Mouse (Mus musculus): Measurements from ENCODE around the gene Clpp.

Gene Clpp

GRCm38 (mm10) chr17:57030931-57031660 is 41.0 kb downstream of the Clpp start, which contains the start of gene Khsrp:
Gene Khsrp, minus strand, starts transcription at chr17:57031522.
- DNase-seq (ENCODE audit: extremely low spot score) = peak; percentile 65

GRCm38 (mm10) chr17:57031661-57032420 is 41.7 kb downstream of the Clpp start:
- peak; percentile 99 for DNase-seq (ENCODE audit: extremely low spot score)

GRCm38 (mm10) chr17:57032854-57033253 is 42.7 kb downstream of the Clpp start:
- no peak for DNase-seq (ENCODE audit: extremely low spot score)

DNA sequence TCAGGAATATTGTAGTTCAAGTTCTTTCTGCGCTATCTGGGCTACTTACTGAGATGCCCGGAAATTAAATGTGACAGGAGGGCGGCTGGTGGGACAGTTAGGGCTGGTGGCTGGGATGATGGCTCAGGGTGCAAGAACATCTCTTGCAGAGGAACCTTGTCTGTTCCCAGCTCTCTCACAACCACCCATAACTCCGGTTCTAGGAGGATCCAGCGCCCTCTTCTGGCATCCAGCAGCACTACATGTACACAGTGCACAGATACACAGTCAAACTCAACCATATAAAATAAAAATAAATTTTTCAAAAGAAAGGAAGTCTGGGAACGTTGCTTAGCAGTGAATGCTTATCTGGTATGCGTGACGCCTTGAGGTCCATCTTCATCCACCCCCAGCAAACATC is 48.9 kb downstream of the Clpp start:
- DNase-seq (ENCODE audit: extremely low spot score) = no peak

- DNase-seq (ENCODE audit: extremely low spot score) = no peak
These were observed 51.4 kb downstream of the Clpp start, which contains the start of gene Slc25a41 for GRCm38 (mm10) chr17:57041554-57041953. Gene Slc25a41, minus strand, starts transcription at chr17:57041654.
